In the genomic region with DNA sequence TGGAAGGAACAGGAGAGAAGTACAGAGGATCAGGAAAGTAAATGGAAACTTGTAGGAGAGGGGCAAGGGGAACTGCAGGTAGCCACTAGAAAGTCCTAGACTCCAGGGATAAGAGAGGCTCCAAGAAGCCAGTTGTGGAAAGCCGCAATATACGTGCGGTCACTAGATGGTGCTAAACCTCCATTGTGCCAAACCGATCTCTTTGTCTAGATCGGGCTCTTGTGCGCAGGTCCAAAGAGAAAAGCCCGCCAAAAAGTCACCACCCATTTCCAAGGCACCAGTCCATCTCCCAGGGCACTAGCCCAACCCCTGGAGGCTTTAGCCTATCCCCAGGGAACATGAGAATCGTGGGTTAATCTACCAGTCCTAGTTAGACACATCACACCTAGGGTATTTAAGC, we compare ENCODE assay signal across 17 mouse cellular contexts. TPM values are rescaled to one million over a fixed set of nuclear protein-coding genes. Genes with fewer than 3 reads are reported as not detected.
DNase-seq lines count a peak whose midpoint lies in the region; ATAC-seq and TF ChIP-seq lines count a peak whose summit lies in the region.
"Not testable (repeated sequence)": the region's sequence is repeated elsewhere in the genome, so short reads cannot be mapped to it uniquely, and the experiment has no call there.
"Had no signal": no experiment of that assay in that cellular context is flagged by ENCODE, and none has a peak within 500 bp of the region (broad histone marks: within the 10 kb centered on the region; RNA-seq: fewer than 3 reads in every experiment).

No protein-coding gene starts in this region.

- not testable (repeated sequence) for H3K27me3 ChIP-seq in Patski; midbrain, embryonic 11.5 days (ENCODE audit: control insufficient read depth, insufficient read depth, low read length); stomach, postnatal 0 days (ENCODE audit: control insufficient read depth, insufficient read depth, low read length)

- intact Hi-C loops in left cerebral cortex, postnatal 4 days (cut with DNase I): not testable (repeated sequence)

- H3K27ac ChIP-seq in midbrain, embryonic 11.5 days (ENCODE audit: low read depth, low read length); stomach, postnatal 0 days (replicated peaks): not testable (repeated sequence)

- H3K4me1 ChIP-seq in midbrain, embryonic 11.5 days (ENCODE audit: control insufficient read depth, insufficient read depth, low read length); stomach, postnatal 0 days (replicated peaks; ENCODE audit: control insufficient read depth, insufficient read depth): not testable (repeated sequence)

- not testable (repeated sequence) for H3K4me3 ChIP-seq in midbrain, embryonic 11.5 days (ENCODE audit: low read depth, low read length); stomach, postnatal 0 days (ENCODE audit: low read depth, low read length)

- peak; percentile 25 for TF ChIP-seq CTCF in Patski (IDR thresholded peaks at IDR 0.05)
- TF ChIP-seq CTCF in stomach, postnatal 0 days (IDR thresholded peaks at IDR 0.05; ENCODE audit: low read depth): 0 out of 2 replicates have a peak, but pooled peaks have one; percentile 33

- H3K9ac ChIP-seq in midbrain, embryonic 11.5 days (ENCODE audit: low read length); stomach, postnatal 0 days (ENCODE audit: low read length): not testable (repeated sequence)

- in situ Hi-C loops in Patski (cut with MboI; ENCODE audit: low pct_unique_long_range_greater_than_20kb): not testable (repeated sequence)

- peak; percentile 75 for DNase-seq in 416B (ENCODE audit: low read depth)
- DNase-seq in Patski (ENCODE audit: low read depth, low spot score); stomach, postnatal 0 days (ENCODE audit: low spot score): not testable (repeated sequence)
- DNase-seq in brain, adult 2 months (ENCODE audit: low read depth, low spot score): peak; percentile 3
- peak; percentile 55 for DNase-seq in forelimb bud, embryonic 11.5 days (ENCODE audit: low read depth, low spot score)
- DNase-seq in kidney, adult 18-20 months: peak; percentile 35
- peak; percentile 1 for DNase-seq in left cerebral cortex, postnatal 4 days
- DNase-seq in midbrain, embryonic 11.5 days (ENCODE audit: low spot score, missing footprints): peak; percentile 82

- ATAC-seq in Patski; midbrain, embryonic 11.5 days (ENCODE audit: low FRiP score); stomach, postnatal 0 days (ENCODE audit: low FRiP score, low TSS enrichment): not testable (repeated sequence)

- H3K4me2 ChIP-seq in midbrain, embryonic 11.5 days; stomach, postnatal 0 days (replicated peaks; ENCODE audit: low read depth): not testable (repeated sequence)

- WGBS in midbrain, embryonic 11.5 days: 10% methylated on average over 8 of the region's 8 CpGs
- 8% methylated on average over 8 of the region's 8 CpGs for WGBS in stomach, postnatal 0 days

- CTCF ChIA-PET in Patski (lab: Charles Lee): not testable (repeated sequence)

- H3K9me3 ChIP-seq in midbrain, embryonic 11.5 days (ENCODE audit: control insufficient read depth, low read length); stomach, postnatal 0 days (ENCODE audit: control insufficient read depth, low read length): not testable (repeated sequence)

- not testable (repeated sequence) for H3K36me3 ChIP-seq in midbrain, embryonic 11.5 days (ENCODE audit: control insufficient read depth, insufficient read depth, low read length); stomach, postnatal 0 days (ENCODE audit: control insufficient read depth, insufficient read depth, low read length)

- POLR2A ChIA-PET in Patski (lab: Charles Lee): not testable (repeated sequence)

- TF ChIP-seq EP300 in stomach, postnatal 0 days (optimal IDR thresholded peaks at IDR 0.05): not testable (repeated sequence)

RNA-seq across cellular contexts. Expression of gene Zscan4-ps3, which starts 8.0 kb away (rescaled TPM):
- not detected for polyA plus RNA-seq in Patski (2021)
- not detected for total RNA-seq in left cerebral cortex, postnatal 4 days (2021)
- not detected in 2 replicates for polyA plus RNA-seq in midbrain, embryonic 11.5 days (2014; fragmentation: Nextera tagmentation; extraction: Ambion mirVana)
- not detected in 2 replicates for polyA plus RNA-seq in stomach, postnatal 0 days (2015; fragmentation: Nextera tagmentation; extraction: Ambion mirVana)
- total RNA-seq: forebrain, postnatal 0 days; gastrocnemius, postnatal 14 days; layer of hippocampus, postnatal 25 days had no signal
- polyA plus RNA-seq: activated CD4-positive, CD25-positive, alpha-beta regulatory T cell, adult 4 months; forebrain, postnatal 0 days; heart, embryonic 11.5 days; hindbrain, embryonic 12.5 days; kidney, embryonic 16.5 days; limb, embryonic 15.5 days; midbrain, embryonic 12.5 days had no signal
